Mouse (Mus musculus) lung, postnatal 0 days (tissue): ENCODE data around the gene Vmn2r27.

ENCODE experiments used
- CTCF ChIP-seq: IDR thresholded peaks from 2 replicates; pipeline ENCODE4 v1.5.1; 2016; ENCODE audit warnings: antibody characterized with exemption, mild to moderate bottlenecking
- EP300 ChIP-seq: IDR thresholded peaks from 2 replicates; pipeline ENCODE4 v1.6.1; 2016; ENCODE audit warnings: antibody characterized with exemption, mild to moderate bottlenecking, control low read depth

DNA sequence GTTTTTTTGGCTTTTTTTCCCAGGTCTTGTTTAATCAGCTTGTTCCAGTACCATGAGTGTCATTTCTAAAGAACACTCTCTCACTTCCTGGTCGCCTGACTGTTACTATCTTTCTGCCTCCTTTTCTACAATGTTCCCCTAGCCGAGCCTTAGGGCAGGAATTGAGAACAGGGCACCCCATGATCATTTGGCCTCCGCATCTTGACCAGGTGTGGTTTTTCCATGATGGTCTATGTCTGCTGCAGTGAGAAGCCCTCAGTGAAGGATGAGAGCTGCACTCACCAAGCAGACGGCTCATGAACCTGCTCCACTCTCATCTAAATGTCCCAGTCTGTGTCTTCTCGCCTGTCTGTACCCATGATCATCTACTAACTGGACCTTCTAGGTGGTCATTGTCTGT, 46.6 kb upstream of the Vmn2r27 start:
- TF ChIP-seq CTCF: no peak
- TF ChIP-seq EP300: no peak
